Mouse (Mus musculus) thymus, postnatal 14 days (tissue): Measurements from ENCODE around the gene Trim2.

Source experiments
- DNase-seq: peaks from one replicate; pipeline ENCODE4 v3.0.0; 2021

Gene Trim2

GRCm38 (mm10) chr3:84177834-84178233 lies 128.8 kb downstream of the Trim2 start:
- DNase-seq = no peak

GRCm38 (mm10) chr3:84175337-84176315 lies 131.1 kb downstream of the Trim2 start:
- DNase-seq = peak; percentile 75

GRCm38 (mm10) chr3:84173581-84174154 lies 133.0 kb downstream of the Trim2 start, which contains the start of gene Gm6525:
Gene Gm6525 (plus strand): TSS chr3:84174104.
- DNase-seq = no peak

DNA sequence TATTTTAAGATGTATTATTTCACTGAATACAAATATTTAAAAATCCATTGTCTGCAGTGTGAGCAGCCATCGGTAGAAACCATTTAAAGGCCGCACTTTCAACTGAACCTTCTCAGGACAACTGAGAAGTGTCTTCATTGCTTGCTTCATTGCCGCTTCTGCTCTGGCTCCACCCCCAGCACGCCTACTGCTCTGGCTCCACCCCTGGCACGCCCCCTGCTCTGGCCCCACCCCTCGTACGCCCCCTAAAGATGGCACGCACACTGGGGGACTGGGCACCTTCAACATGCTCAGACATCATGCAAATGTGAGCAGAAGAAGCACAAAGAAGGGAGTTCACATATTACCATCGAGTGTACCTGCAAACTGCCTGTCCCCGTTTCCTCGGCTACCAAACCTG lies 134.3 kb downstream of the Trim2 start:
- peak; percentile 22 for DNase-seq

DNA sequence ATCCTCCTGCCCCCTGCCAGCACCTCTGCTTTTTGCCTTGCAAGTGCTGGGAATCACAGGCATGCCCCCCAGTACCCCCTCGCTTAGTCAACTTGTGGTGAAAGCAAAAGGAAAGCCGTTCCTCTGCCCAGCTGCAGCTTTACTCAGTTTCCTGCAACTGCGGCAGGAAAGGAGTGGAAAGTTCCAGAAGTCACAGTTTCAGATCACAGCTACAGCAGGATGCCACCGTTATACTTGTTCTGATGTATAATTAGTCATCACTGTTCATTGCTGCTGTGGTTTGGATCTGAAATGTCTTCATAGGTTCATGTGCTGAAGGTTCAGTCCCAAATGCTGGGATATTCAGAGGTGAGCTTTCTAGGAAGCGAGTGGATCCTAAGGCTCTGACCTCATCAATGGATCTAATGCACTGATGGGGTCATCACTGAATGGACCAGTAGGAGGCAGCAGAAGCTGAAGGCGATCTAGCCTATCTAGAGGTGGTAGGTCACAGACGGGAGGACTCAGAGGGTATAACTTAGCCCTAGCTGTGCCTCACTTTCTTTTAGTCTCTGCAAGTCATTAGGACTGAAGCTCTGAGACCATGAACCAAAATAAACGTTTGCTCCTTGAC lies 137.2 kb downstream of the Trim2 start:
- DNase-seq = peak; percentile 20

- no peak for DNase-seq
Observed at GRCm38 (mm10) chr3:84168943-84169342, 137.7 kb downstream of the Trim2 start.

DNA sequence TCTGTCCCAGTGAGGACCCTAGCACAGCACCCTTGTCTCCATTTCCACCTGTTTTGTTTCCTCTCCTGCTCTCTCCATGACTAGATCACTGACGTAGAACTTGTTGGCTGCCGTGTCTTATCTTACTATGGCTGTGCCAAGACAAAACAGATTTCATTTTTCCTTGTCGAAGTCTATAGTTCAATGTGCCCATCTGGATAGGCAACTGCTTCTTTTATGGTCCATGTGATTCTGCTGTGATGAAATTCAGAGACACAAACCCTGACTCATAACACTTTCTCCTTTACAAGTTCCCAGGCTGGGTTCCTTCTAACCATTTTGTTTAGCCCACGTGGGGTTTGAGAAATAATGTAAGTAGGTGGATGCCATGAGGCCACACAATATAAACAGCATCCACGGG lies 140.6 kb downstream of the Trim2 start:
- DNase-seq = no peak

- DNase-seq = no peak
Observed at GRCm38 (mm10) chr3:84165391-84165790, 141.3 kb downstream of the Trim2 start.

DNA sequence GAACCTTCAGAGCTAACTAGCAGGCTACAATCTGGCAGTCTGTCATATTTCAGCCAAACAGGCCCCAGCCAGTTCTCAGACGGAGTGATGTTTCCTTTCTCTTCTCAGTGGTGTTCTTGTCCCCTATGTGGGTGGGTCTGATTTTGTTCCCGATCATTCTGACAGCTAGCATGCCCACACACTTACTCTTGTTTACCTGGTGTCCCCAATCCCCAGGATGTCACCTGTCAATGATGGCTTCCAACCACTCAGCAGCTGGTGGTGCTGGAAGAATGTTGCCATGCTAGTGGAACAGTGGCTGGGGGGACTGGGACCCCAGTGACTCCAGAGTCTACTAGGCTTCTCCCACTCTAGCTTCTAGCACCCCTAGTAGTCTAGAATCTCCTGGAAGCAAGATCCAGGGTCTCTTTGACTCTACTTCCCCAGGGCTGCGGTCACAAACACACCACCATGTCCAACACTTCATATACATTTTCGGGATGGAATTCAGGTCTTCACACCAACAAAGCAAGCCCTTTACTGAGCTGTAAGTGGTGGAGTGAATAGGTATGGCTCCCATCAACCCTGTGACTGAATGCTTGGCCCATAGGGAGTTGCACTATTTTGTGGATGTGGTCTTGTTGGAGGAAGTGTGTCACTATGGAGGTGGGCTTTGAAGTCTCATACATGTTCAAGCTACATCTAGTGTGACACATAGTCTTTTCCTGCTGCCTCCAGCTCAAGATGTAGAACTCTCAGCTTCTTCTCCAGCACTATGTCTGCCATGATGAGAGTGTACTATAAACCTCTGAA lies 148.9 kb downstream of the Trim2 start:
- no peak for DNase-seq

DNA sequence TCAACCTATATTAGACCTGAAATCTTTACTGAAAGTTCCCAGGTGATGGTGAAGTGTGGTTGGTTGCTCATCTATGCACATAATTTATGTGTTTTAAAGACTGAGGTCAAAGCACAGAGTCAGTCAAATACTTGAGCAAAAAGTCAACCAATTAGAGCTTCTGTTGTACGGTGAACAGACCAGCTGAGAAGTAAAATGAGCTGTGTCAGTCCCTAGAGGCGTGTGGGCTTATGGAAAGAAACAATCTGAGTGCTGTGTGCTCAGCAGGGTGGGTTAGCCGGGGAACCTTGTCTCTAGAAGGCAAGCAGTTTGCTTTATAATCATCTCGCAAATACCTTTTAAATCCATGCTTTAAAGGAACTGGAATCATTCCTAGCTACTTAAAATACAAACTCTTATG lies 149.7 kb downstream of the Trim2 start:
- no peak for DNase-seq

GRCm38 (mm10) chr3:84156105-84156504 lies 150.6 kb downstream of the Trim2 start:
- DNase-seq = peak; percentile 13

DNA sequence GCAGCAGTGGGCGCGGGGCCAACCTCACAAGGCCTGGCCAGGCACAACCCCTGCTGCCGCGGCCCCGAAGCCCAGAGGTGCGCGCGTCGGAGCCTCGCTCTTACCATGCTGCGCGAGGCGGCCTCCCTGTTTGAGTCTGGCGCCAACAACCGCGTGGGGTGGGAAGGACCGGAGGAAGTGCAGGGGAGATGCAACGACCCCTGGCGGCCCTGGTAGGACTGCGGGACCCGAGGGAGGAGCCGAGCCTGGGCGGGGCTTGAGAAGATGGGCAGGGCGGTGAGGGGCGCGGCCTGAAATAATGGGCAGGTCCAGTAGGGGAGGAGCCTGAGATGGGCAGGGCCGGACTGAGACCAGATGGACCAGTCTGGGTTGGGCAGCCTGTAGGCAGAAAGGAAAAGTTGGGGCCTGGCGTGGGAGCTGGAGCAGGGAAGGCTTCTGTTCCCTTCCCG lies 151.1 kb downstream of the Trim2 start, which contains the start of gene Mnd1:
Gene Mnd1 (minus strand): TSS at position 229 of the 449 bp plus-strand sequence.
- DNase-seq = peak; percentile 97

DNA sequence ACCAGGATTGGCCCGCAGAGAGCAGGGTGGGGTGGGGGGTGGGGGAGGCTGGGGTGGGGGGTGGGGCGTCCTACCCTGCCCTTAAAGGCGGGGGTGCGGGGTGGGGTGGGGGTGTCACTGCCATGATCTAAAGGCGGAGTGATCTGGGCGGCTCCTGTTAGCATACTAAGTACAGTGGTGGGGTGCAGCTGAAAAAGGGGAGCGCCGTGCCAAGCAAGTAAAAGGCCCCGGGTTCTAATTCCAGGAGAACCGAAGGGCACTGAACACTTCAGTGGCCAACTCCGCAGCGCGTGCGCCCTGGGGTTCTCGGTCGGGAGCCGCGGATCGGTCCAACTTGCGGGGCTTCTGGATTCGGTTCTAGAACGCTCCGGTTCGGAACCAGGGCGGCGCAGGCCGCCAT lies 151.5 kb downstream of the Trim2 start:
- DNase-seq = no peak

DNA sequence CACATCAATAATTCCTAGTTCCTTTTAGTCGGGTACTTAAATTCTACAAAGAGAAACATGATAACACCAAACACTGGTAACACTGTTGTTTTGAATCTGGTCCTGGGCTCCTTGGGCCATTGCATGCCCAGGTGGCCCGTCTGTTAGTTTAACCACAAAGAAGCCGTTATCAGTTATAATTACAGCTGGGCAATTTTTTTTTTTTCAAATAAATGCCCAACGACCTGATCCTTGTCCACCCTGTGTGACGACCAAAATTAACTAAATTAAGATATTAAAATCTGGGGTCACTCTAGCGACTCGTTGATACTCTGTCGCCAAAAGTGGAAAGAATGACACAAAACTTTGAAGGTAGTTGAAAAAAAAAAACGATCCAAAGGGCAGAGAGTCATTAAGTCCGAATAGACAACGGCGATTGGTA lies 151.9 kb downstream of the Trim2 start:
- DNase-seq = no peak

- DNase-seq = no peak
Observed at GRCm38 (mm10) chr3:84149831-84150230, 156.8 kb downstream of the Trim2 start.

- DNase-seq = no peak
Observed at GRCm38 (mm10) chr3:84140947-84141346, 165.7 kb downstream of the Trim2 start.

- no peak for DNase-seq
Observed at GRCm38 (mm10) chr3:84136509-84136908, 170.2 kb downstream of the Trim2 start.

GRCm38 (mm10) chr3:84135933-84136332 lies 170.7 kb downstream of the Trim2 start:
- DNase-seq = no peak

DNA sequence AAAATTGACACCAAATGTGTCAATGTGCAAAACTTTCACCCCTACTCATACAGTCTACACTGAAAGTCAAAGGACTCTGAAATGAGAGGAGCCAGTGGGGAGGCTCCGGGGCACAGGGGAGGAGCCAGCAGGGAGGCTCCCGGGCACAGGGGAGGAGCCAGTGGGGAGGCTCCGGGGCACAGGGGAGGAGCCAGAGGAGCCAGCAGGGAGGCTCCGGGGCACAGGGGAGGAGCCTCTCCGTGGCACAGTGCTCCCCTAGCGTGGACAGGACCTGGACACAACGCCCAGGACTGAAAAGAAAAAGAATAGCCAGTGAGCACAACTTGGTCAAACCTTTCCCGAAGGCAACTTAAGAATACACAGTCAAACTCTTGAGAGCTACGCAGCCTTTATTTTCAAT lies 171.3 kb downstream of the Trim2 start:
- no peak for DNase-seq

- DNase-seq = no peak
Observed at GRCm38 (mm10) chr3:84131369-84131768, 175.3 kb downstream of the Trim2 start.

- no peak for DNase-seq
Observed at GRCm38 (mm10) chr3:84130776-84131175, 175.9 kb downstream of the Trim2 start.
